Mouse (Mus musculus) C3H10T1/2 (cell line): Measurements from ENCODE around the gene Trmt1. TPM values are rescaled to one million over a fixed set of nuclear protein-coding genes. Genes with fewer than 3 reads are reported as not detected.

Experiments
- polyA plus RNA-seq, 2 experiments: library from polyadenylated mRNA; unstranded; fragments of >200 nt; fragmentation: generic; extraction: Trizol; gene quantifications; one replicate each; pipeline ENCODE4 v1.2.1; 2012; ENCODE audit warnings: missing spikeins in 2 of 2

The Trmt1 gene
- polyA plus RNA-seq: 100 to 1,000 TPM; 113 to 128 TPM

DNA sequence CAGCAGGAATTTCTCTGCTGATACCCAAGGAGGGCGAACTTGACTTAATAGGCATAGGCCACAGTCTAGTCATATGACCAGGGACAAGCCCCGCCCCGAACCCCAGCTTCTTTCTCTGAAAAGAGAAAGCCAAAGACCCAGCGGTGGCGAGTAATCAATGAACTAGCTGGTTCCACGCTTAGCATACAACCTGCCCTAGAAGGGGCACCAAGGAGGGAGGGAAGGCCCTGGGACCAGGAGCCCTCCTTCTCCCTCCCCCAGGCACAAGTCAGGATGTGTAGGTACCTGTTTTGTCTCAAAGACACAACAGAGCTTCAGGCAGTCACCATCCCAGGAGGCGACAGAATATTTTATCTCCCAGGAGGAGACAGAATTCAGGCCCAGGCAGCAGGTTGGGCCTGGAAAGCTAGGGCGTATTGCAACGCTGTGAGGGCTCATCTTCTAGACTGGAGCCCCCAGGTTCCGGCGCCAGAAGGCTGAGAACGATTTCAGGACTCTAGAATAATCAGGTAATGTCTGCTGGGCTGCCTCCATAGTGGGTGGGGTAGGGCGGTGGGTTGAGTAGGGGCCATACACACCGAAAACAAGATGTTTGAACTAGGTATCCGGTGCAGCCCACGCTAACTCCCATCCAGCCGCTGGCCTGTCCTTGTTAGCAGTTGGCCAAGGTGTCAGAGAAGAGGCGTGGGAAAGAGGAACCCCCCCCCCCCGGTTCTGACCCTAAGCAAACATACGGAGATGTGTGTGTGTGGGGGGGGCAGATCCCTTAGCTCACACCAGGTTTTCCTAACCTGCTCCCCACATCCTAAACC is at the start of gene Trmt1:
Gene Trmt1, plus strand, starts transcription at position 117 of the 812 bp plus-strand sequence.

DNA sequence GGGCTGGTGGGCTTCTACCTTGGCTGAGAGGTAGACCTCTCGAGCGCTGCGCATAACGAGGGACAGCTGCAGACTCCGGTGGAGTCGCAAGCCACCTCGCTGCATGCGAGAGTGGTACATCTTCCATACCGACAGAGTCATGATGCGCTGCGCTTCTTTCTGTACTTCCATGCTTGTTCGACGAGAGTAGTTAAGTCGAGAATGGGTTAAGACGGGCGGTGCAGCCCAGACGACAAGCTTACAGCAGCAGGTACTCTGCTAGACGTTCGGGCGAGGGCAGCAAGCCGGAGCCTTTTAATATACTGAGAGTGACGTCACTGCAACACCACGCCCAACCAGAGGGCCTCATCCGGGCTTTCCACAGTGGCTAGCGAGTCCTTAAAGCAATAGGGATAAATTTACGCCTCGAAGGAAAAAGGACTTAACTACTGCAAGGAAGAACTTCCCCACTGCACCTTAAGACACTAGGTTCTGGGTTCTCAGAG is 23.5 kb upstream of the Trmt1 start, which contains the start of gene Ier2:
Gene Ier2, minus strand, starts transcription at position 272 of the 485 bp plus-strand sequence.

DNA sequence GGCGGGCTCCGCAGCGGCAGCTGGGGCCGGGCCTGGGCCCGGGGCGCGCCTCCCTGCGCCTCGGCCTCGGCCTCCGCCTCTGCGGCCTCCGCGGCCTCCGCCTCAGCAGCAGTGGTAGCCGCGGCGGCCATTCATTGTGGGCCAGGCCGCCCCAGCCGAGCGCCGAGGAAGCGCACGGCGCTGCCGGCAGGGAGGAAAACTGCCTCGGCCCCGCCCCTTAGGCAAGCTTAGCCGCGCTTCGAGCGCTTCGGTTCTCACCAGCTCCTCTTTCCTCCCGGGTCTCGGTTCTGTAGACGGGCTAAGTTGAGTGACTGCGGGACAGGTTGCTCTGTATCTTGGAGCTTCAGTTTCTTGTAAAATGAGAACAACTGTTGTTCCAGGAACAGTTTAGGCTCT is 1.6 kb downstream of the Trmt1 start, which contains the start of gene Nacc1:
Gene Nacc1, minus strand, starts transcription at position 158 of the 396 bp plus-strand sequence.

DNA sequence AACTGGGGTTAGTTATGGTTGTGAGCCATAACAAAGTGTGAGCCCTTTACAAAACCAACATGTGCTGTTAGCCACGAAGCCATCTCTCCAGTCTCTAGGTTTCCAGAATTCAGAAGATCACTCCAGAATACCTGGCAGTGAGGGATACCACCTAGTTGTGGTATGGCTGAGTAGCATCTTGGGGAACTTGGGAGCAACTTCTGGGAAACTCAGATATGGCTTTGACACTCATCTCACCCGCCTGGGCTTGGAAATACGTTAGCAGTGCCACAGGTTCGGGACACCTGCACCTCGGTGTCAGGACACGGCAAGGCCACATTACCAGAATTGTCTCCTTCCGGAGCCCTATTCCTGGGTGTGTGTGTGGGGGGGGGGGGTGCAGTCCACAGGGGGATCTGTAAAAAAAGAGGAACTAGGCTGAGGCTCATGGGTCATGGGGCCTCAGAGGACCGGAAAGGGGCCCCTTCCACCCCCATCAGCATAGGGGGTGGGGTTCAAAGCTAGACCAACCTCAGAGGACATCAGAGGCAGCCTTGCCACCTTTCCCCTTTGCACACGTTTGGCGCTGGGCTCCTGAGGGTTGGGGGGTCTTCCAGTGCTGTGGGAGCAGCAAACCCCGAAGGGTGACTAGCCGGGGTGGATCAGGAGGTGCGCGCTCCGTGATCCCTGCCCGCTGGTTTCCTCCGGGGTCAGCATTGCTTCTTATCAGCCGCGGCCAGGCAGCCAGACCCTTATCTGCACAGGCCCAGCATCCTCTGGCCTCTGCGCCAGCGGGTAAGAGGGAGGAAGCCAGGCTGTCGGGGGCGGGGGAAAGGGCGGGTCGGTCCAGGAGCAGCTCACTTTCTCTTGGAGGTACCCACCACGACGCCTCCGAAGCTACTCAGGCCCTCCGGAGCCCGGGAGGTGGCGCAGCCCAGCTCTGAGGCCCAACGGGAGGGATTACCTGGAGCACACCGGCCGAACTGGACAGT is 15.1 kb downstream of the Trmt1 start, which contains the start of gene Lyl1:
Gene Lyl1, plus strand, starts transcription at position 517 of the 971 bp plus-strand sequence.

DNA sequence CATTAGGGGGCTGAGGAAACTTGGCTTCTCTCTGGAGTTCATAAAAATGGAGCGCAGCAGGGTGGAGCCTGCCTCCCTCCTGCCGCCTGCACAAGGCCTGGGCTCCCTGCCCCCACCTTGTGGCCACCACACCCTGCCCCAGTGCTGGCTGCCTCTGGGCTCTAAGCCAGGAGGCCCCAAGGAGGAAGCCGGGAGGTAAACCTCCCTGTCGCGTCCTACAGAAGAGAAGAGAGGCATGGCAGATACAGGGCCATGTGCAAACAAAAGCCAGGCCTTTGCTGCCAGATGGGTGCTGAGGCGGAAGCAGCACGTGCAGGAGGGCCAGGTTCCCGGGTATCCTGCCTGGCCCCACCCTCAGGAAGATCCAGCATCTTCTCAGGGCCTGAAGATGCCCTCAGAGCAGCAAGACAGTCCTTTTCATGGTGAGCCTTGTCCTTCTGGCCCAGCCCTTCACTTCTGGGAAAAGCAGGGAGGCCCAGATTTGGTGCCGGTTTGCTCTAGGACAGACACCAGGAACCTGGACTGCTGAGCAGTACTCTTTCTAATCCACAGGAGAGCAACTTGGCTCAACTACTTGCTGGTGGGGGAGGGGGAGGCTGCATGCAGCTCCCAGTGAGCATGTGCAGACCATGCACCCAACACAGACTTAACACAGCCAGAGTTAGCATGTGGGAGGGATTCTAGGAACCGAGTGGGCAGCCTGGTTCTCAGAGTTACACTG is 36.9 kb downstream of the Trmt1 start, which contains the start of gene G430095P16Rik:
Gene G430095P16Rik, plus strand, starts transcription at position 158 of the 721 bp plus-strand sequence.

Other genes starting within 250 kb of the Trmt1 start
- 10 to 100 TPM; 26.1 to 45.3 TPM for gene Ier2, start 23.5 kb upstream of the Trmt1 start, polyA plus RNA-seq
- gene Nacc1, start 1.6 kb downstream of the Trmt1 start, polyA plus RNA-seq: 10 to 100 TPM; 66.1 to 75.9 TPM
- under 1 TPM; 0.04 to 0.48 TPM for gene Lyl1, start 15.2 kb downstream of the Trmt1 start, polyA plus RNA-seq
- gene G430095P16Rik, start 36.7 kb downstream of the Trmt1 start, polyA plus RNA-seq: 10 to 100 TPM in 1 of 2 experiments, 1 to 10 TPM in 1; 8.1 to 10.0 TPM
- 100 to 1,000 TPM in 1 of 2 experiments, 10 to 100 TPM in 1; 92.3 to 315 TPM for gene Nfix, start 114.0 kb downstream of the Trmt1 start, polyA plus RNA-seq
- 10 to 100 TPM in 1 of 2 experiments, 1 to 10 TPM in 1; 2.8 to 12.6 TPM for gene Dand5, start 136.5 kb downstream of the Trmt1 start, polyA plus RNA-seq
- 10 to 100 TPM; 31.0 to 75.6 TPM for gene Gadd45gip1, start 145.2 kb downstream of the Trmt1 start, polyA plus RNA-seq
- gene Rad23a, start 154.4 kb downstream of the Trmt1 start, polyA plus RNA-seq: 10 to 100 TPM; 61.5 to 69.9 TPM
- 100 to 1,000 TPM; 585 to 801 TPM for gene Calr, start 160.6 kb downstream of the Trmt1 start, polyA plus RNA-seq
- 100 to 1,000 TPM in 1 of 2 experiments, 10 to 100 TPM in 1; 76.6 to 106 TPM for gene Farsa, start 170.7 kb downstream of the Trmt1 start, polyA plus RNA-seq
- 1 to 10 TPM in 1 of 2 experiments, under 1 TPM in 1; 0.08 to 3.1 TPM for gene Syce2, start 185.8 kb downstream of the Trmt1 start, polyA plus RNA-seq
- 10 to 100 TPM in 1 of 2 experiments, 1 to 10 TPM in 1; 4.6 to 16.7 TPM for gene Gcdh, start 207.6 kb downstream of the Trmt1 start, polyA plus RNA-seq
- gene Klf1, start 215.6 kb downstream of the Trmt1 start, polyA plus RNA-seq: under 1 TPM; 0.08 to 0.27 TPM
- gene Dnase2a, start 222.3 kb downstream of the Trmt1 start, polyA plus RNA-seq: 10 to 100 TPM; 11.5 to 17.3 TPM